Mouse (Mus musculus): ENCODE measurements around the gene Fbxl17. TPM values are rescaled to one million over a fixed set of nuclear protein-coding genes. Genes with fewer than 3 reads are reported as not detected.

Fbxl17 gene
- polyA plus RNA-seq, 1 experiment from 2014 or later: 7.0 TPM

DNA sequence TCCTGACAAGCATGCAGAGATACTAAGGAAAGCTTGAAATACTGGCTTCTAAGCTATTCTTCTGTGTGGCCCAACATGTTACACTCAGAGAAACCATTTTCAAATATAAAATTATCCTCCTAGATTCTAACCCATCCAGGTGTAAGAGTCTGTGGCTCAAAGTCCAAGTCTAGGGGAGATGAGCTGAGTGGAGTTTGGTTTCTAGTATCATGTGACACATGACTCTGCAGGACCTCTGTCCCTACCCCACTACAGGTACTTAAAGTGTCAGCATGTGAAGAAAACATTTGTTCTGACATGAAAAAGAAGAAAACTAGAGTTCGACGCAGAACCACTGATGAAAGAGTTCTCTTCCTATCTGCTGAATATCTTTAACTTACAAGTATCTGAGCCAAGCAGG lies 89.7 kb downstream of the Fbxl17 start:
- Histone ChIP-seq H3K9me3 (0 out of 2 replicates have a peak, but pooled peaks cover 6% of the 10 kb centered on the region), H3K4me1 (peaks cover under 1% of the 10 kb centered on the region; the same call in 1 of the 2 replicates), H3K36me3 (replicated peaks) (no peaks in the 10 kb centered on the region), H3K4me2 (no peak overlapping the region), H3K9ac (no peak overlapping the region), H3K4me3 (replicated peaks) (no peak overlapping the region), H3K27me3 (no peaks in the 10 kb centered on the region), H3K27ac (no peak overlapping the region)
- WGBS: 97% methylated on average over 2 of the region's 2 CpGs
- ATAC-seq (ENCODE audit: low FRiP score): no peak

DNA sequence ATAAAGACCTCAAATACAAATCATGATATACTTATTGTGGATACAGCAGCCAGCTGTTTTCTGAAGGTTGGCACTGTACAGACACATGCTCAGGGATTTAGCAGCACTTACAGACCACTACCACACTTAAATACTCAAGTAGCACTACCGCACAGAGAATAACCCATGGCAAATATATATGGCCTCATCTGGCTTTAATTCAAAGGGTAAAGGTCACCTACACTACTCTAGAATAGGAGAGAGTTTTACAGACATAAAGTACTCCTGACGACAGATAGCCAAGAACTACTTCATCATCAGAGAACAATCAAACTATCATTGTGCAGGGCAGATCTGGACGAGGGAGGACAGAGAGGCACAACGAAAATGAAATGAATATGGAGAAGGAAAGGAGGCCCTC lies 93.9 kb downstream of the Fbxl17 start:
- ATAC-seq (ENCODE audit: low FRiP score): no peak

DNA sequence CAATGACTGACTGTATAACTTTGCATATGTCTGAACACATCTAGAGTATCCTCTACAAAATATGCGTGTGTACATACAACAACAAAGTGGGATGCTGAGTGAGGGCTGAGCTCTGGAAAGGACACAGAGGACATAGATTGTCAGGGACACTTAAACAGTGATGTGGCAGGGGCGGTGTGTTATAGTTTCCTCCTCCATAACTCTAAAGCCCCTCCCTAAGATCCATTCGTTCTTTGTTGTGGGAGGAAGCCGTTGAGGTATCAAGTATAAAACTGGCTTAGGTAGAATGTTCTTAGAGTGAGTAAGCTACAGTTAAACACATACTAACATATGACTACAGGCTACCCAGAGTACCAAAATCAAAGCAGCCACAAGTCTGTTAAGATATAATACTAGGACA lies 94.3 kb downstream of the Fbxl17 start:
- Histone ChIP-seq H3K9ac (no peak overlapping the region), H3K4me1 (peaks cover 12% of the 10 kb centered on the region), H3K27me3 (no peaks in the 10 kb centered on the region), H3K9me3 (no peaks in the 10 kb centered on the region), H3K4me2 (no peak overlapping the region), H3K4me3 (replicated peaks) (no peak overlapping the region), H3K27ac (no peak overlapping the region), H3K36me3 (replicated peaks) (no peaks in the 10 kb centered on the region)
- WGBS: 80% methylated on average over 4 of the region's 4 CpGs
- no peak for ATAC-seq (ENCODE audit: low FRiP score)

More for the DNA sequence above, 93.9 kb downstream of the Fbxl17 start:
- Histone ChIP-seq H3K36me3 (replicated peaks) (no peaks in the 10 kb centered on the region), H3K4me3 (replicated peaks) (no peak overlapping the region), H3K27me3 (no peaks in the 10 kb centered on the region), H3K4me1 (peaks cover 12% of the 10 kb centered on the region), H3K9me3 (no peaks in the 10 kb centered on the region), H3K4me2 (no peak overlapping the region), H3K27ac (no peak overlapping the region), H3K9ac (no peak overlapping the region)
- 78% methylated on average over 4 of the region's 4 CpGs for WGBS

DNA sequence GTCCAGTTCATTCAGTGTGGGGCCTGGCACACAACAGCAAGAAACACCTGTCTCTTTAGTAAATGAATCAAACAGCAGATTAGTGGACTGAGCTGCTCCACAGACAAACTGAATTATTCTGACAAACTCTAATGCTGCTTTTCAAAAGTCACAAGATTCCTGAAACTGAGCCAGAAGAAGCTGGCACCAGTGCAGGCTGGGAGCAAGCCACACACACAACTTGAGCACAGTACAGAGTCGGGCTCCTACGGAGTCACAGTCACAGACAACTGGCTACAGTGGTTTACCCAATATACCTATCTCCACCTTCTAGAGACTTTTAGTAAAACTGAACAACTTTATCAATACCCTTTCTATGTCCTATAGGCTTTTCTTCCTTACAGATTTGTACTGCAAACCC lies 94.8 kb downstream of the Fbxl17 start:
- H3K4me3 ChIP-seq (replicated peaks): no peak overlapping the region
- H3K27ac ChIP-seq: no peak overlapping the region
- H3K4me2 ChIP-seq: no peak overlapping the region
- no peak overlapping the region for H3K9ac ChIP-seq
- no peaks in the 10 kb centered on the region for H3K9me3 ChIP-seq
- no peaks in the 10 kb centered on the region for H3K27me3 ChIP-seq
- ATAC-seq (ENCODE audit: low FRiP score): no peak
- 67% methylated on average over 2 of the region's 2 CpGs for WGBS
- peaks cover 12% of the 10 kb centered on the region for H3K4me1 ChIP-seq
- no peaks in the 10 kb centered on the region for H3K36me3 ChIP-seq (replicated peaks)

DNA sequence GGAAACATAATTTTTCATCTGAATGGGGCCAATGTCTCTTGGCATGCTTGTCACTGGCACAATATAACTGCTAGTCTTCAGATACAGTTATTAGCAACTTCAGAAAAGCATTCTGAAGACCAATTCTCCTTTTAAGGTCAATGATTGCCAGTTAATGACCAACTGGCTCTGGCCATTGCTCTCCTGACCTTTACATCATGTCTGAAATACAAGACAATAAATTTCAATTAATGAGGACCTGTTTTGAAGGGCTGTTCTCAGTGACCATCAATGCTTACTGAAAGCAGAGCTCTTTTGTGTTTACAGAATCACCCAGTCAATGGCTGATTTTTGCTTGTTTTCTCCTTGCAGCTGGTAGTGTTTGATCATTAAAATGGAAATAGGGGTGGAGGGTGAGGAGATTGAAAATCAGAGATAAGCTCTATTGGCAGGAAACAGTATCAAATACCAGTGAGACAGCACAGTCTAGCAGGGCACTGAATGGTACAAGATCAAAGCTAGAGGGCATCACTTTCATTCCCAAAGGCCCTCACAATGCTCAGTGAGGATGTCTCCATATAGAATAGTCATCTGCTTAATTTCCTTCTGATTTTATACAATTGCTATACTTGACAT lies 95.9 kb downstream of the Fbxl17 start:
- Histone ChIP-seq H3K9me3 (no peaks in the 10 kb centered on the region), H3K4me2 (no peak overlapping the region), H3K4me1 (peaks cover 12% of the 10 kb centered on the region), H3K27me3 (no peaks in the 10 kb centered on the region), H3K4me3 (replicated peaks) (no peak overlapping the region), H3K9ac (no peak overlapping the region), H3K36me3 (replicated peaks) (no peaks in the 10 kb centered on the region), H3K27ac (no peak overlapping the region)
- ATAC-seq (ENCODE audit: low FRiP score): no peak

DNA sequence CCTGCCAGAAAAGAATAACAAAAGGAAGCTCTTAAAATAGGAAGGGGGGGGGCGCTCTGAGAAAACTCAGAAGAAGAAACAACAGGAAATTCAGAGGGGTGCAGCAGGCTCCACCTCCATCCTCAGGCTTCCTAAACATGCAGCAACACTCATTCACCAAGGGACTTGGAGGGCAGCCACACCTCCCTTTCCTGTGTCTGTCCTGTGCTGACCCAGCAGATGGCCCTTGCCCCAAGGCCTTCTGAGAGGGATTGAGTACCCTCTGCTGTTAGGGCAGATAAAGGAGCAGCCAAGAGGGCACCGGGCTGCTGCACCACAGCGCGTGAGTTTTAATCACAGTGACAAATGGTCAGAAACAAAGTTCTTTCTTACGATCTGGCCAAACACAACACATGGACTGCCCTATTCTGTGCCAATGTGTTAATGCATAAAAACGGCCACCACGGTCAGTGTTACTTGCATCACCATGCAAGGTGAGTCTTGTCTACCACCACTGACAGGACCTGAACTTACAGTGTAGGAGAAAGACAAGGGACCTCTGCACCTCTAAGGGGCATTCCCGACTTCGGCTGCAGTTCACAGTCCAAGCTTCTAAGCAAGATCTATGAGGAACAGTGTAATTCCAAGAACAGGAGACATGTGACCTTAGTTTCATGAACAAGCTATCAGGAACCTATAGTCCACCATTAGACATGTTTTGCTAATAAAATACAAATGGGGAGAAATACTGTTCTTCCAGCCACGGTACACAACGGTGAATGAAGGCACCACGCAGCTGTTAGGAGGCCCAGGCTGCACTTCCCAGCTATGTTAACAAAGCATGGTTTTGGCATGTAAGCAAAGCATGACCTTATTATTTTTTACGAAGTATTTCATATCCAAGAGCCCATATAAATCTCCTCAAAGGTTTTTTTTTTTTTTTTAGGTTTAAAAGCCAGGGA lies 96.8 kb downstream of the Fbxl17 start:
- no peak for ATAC-seq (ENCODE audit: low FRiP score)
- Histone ChIP-seq H3K4me2 (no peak overlapping the region), H3K4me1 (peaks cover 12% of the 10 kb centered on the region), H3K4me3 (replicated peaks) (no peak overlapping the region), H3K9ac (no peak overlapping the region), H3K36me3 (replicated peaks) (no peaks in the 10 kb centered on the region), H3K9me3 (no peaks in the 10 kb centered on the region), H3K27ac (peak overlapping the region; percentile 20; the same call in 1 of the 2 replicates), H3K27me3 (no peaks in the 10 kb centered on the region)
- 82% methylated on average over 13 of the region's 13 CpGs for WGBS

DNA sequence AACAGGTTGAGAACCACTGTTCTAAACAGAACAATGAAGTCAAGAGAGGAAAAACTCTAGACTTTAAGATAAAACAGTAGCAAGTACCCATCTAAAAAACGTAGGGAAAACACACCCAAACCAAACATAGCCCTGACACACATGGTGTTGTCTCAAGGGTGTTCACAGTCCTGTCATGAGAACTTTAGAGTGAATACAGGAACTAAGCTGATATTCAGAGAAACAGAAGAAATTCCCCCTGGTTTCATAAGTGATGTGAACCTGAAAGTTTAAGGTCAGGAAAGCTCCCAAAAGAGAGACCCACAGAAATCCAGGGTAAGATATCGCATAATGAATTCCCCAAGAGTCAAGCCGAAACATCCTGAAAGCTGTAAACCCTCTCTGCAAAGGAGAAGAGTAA lies 97.6 kb downstream of the Fbxl17 start:
- H3K9ac ChIP-seq: no peak overlapping the region
- peaks cover 12% of the 10 kb centered on the region for H3K4me1 ChIP-seq
- H3K9me3 ChIP-seq: no peaks in the 10 kb centered on the region
- ATAC-seq (ENCODE audit: low FRiP score): no peak
- 72% methylated on average over 3 of the region's 3 CpGs for WGBS
- H3K27ac ChIP-seq: no peak overlapping the region
- no peaks in the 10 kb centered on the region for H3K36me3 ChIP-seq (replicated peaks)
- H3K4me2 ChIP-seq: no peak overlapping the region
- no peak overlapping the region for H3K4me3 ChIP-seq (replicated peaks)
- H3K27me3 ChIP-seq: no peaks in the 10 kb centered on the region

DNA sequence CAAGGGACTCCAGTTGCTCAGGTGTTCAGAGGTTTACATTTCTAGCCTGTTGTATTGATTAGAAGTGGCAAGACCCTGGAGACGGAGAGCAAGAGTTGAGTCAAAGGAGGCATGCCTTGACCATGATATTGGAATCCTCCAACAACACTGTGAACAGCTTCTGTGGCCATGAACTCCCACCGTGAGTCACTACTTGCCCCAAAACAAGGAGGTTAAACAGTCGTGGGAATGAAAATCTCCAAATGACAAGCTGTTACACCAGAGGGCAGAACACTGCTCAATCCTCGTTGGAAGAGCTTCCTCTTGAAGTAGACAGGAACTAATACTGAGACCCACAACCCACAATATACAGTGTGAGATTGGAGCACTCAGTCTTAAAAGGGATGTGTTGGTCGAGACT lies 99.2 kb downstream of the Fbxl17 start:
- Histone ChIP-seq H3K4me1 (peaks cover 12% of the 10 kb centered on the region), H3K4me3 (replicated peaks) (no peak overlapping the region), H3K27ac (no peak overlapping the region), H3K36me3 (replicated peaks) (no peaks in the 10 kb centered on the region), H3K9me3 (no peaks in the 10 kb centered on the region), H3K9ac (no peak overlapping the region), H3K27me3 (no peaks in the 10 kb centered on the region), H3K4me2 (no peak overlapping the region)
- WGBS: 83% methylated on average over 5 of the region's 5 CpGs
- ATAC-seq (ENCODE audit: low FRiP score): no peak

DNA sequence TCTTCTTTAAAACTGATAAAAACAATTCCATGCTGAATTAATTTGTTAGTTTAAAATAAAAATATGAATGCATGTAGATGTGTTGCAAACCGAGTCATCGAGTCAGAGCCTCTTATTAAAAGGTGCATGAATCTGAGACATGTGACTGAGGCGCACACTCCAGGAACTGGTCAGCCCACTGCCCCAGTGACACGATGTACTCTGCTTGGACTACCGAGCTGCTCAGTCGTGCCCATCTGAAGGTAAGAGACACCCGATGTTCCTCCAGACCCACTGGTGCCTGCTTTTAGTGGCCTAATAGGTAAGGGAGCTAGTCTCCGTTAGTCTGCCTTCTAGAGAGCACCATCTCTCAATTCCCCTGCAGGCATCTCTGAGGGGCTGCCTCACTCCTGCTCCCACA lies 100.0 kb downstream of the Fbxl17 start:
- H3K27ac ChIP-seq: no peak overlapping the region
- H3K9me3 ChIP-seq: no peaks in the 10 kb centered on the region
- H3K9ac ChIP-seq: no peak overlapping the region
- no peak overlapping the region for H3K4me3 ChIP-seq (replicated peaks)
- no peaks in the 10 kb centered on the region for H3K27me3 ChIP-seq
- H3K36me3 ChIP-seq (replicated peaks): no peaks in the 10 kb centered on the region
- no peak for ATAC-seq (ENCODE audit: low FRiP score)
- H3K4me1 ChIP-seq: peaks cover 9% of the 10 kb centered on the region
- no peak overlapping the region for H3K4me2 ChIP-seq
- 92% methylated on average over 8 of the region's 8 CpGs for WGBS

DNA sequence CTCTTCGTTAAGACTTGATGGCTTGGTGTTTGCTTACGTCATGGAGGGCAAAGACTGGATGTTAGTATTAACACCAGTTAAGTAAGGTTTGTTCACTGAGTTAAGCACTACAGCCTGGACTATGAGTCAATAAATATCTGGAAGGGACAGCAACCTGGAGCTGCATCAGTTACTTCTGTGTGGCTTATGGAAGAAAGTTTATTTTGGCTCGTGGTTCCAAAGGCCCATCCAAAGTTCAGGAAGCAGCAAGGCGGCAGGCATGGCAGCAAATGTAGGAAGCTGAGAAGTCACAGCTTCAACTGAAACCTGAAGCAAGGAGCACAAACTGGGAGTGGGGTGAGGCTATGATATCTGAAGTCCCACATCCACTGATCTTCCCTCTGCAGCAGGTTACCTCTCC lies 108.3 kb downstream of the Fbxl17 start:
- H3K36me3 ChIP-seq (replicated peaks): no peaks in the 10 kb centered on the region

DNA sequence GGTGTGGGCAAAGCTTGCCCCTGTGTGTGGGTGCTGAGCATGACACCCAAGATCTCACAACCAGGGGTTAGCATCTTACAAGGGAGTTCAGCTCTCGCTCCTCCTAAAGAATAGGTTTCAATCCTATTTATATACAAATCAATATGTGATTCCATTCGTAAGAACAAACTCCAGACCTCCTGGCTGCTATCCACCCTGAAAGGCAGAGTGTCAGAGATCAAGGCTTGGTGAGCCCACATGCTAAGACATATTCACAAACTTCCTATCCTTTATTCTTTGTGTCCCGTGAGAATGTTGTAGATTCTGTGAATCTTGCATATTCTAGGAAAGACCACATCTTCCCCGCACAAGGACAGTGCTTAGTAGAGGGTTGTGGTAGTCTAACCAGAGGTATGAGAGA lies 108.9 kb downstream of the Fbxl17 start:
- 79% methylated on average over 4 of the region's 4 CpGs for WGBS
- H3K9me3 ChIP-seq: no peaks in the 10 kb centered on the region
- no peak overlapping the region for H3K27ac ChIP-seq
- no peaks in the 10 kb centered on the region for H3K4me1 ChIP-seq
- no peak for ATAC-seq (ENCODE audit: low FRiP score)
- H3K36me3 ChIP-seq (replicated peaks): no peaks in the 10 kb centered on the region
- H3K27me3 ChIP-seq: no peaks in the 10 kb centered on the region
- no peak overlapping the region for H3K4me2 ChIP-seq
- no peak overlapping the region for H3K4me3 ChIP-seq (replicated peaks)
- H3K9ac ChIP-seq: no peak overlapping the region

More for the DNA sequence above, 108.3 kb downstream of the Fbxl17 start:
- ATAC-seq (ENCODE audit: low FRiP score): no peak
- Histone ChIP-seq H3K9ac (no peak overlapping the region), H3K4me1 (no peaks in the 10 kb centered on the region), H3K9me3 (no peaks in the 10 kb centered on the region), H3K4me3 (replicated peaks) (no peak overlapping the region), H3K27ac (no peak overlapping the region), H3K4me2 (no peak overlapping the region), H3K27me3 (no peaks in the 10 kb centered on the region)
- WGBS: 87% methylated on average over 4 of the region's 4 CpGs

DNA sequence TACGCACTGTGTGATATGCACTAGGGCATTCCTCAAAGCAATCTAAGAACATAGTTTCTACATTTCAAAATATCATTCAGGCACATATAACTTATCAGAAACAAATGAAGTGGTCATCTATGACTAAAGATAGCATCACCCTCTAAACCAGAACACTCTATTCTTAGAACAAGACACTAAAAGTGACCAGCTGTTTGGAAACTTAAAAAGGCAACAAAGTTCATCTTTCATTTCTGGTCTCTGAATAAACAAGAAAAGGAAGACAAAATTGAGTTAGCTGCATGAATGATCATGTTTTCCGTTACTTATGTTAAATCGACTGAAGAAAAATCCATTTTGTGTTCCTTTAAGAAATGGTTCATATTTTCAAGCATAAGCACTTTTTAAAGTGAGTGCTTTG lies 128.8 kb downstream of the Fbxl17 start:
- no peak for ATAC-seq (ENCODE audit: low FRiP score)

More for the DNA sequence above, 128.8 kb downstream of the Fbxl17 start:
- H3K36me3 ChIP-seq (replicated peaks): peaks cover 5% of the 10 kb centered on the region
- no peaks in the 10 kb centered on the region for H3K27me3 ChIP-seq
- no peak overlapping the region for H3K4me2 ChIP-seq
- H3K4me3 ChIP-seq (replicated peaks): no peak overlapping the region
- H3K9me3 ChIP-seq: 0 out of 2 replicates have a peak, but pooled peaks cover 3% of the 10 kb centered on the region
- H3K27ac ChIP-seq: no peak overlapping the region
- WGBS: 92% methylated on average over 3 of the region's 3 CpGs
- H3K9ac ChIP-seq: no peak overlapping the region
- peaks cover 3% of the 10 kb centered on the region; the same call in 1 of the 2 replicates for H3K4me1 ChIP-seq

Data from forebrain, embryonic 12.5 days (tissue).